Mouse (Mus musculus) C2C12 (cell line): ENCODE results near the gene Mapre3. TPM values are rescaled to one million over a fixed set of nuclear protein-coding genes. Genes with fewer than 3 reads are reported as not detected.
A peak's percentile ranks its signal among the peaks of the same experiment; 100 is the strongest.

Source experiments
- H3K27me3 ChIP-seq: one replicate; pipeline ENCODE4 v1.6.1; 2011; ENCODE audit not compliant: control insufficient read depth, insufficient read depth, insufficient read length
- H3K36me3 ChIP-seq: one replicate; pipeline ENCODE4 v1.6.1; 2011; ENCODE audit not compliant: control insufficient read depth, insufficient read depth
- H3K4me3 ChIP-seq: one replicate; pipeline ENCODE4 v1.5.1; 2011; ENCODE audit warnings: mild to moderate bottlenecking, control low read depth; ENCODE audit not compliant: poor library complexity, insufficient read depth, severe bottlenecking
- H3K79me2 ChIP-seq: one replicate; pipeline ENCODE4 v1.6.1; 2011; ENCODE audit not compliant: control insufficient read depth, insufficient read depth
- H3K79me3 ChIP-seq: one replicate; pipeline ENCODE4 v1.6.1; 2011; ENCODE audit warnings: low read depth, control low read depth
- H3ac ChIP-seq: one replicate; pipeline ENCODE3; 2011; ENCODE audit warnings: low read depth; ENCODE audit not compliant: control insufficient read depth, insufficient read length
- CEBPB ChIP-seq: IDR thresholded peaks from one replicate; pipeline ENCODE4 v1.6.1; 2011; ENCODE audit warnings: low read depth, mild to moderate bottlenecking, control low read depth, moderate library complexity
- CTCF ChIP-seq: IDR thresholded peaks from one replicate; pipeline ENCODE4 v1.5.1; 2011; ENCODE audit not compliant: control insufficient read depth, insufficient read depth, insufficient read length
- FOSL1 ChIP-seq: IDR thresholded peaks from one replicate; pipeline ENCODE4 v1.8.0; 2011; ENCODE audit warnings: mild to moderate bottlenecking, low read length; ENCODE audit not compliant: poor library complexity, insufficient read depth, severe bottlenecking
- MAX ChIP-seq: IDR thresholded peaks from one replicate; pipeline ENCODE4 v1.6.1; 2011; ENCODE audit warnings: mild to moderate bottlenecking, control low read depth
- MYOD1 ChIP-seq: IDR thresholded peaks from one replicate; pipeline ENCODE4 v1.6.1; 2011; ENCODE audit warnings: low read depth; ENCODE audit not compliant: control insufficient read depth, insufficient read length
- MYOG ChIP-seq: IDR thresholded peaks from one replicate; pipeline ENCODE4 v1.6.1; 2011; ENCODE audit not compliant: control insufficient read depth, insufficient read length; ENCODE audit errors: extremely low read depth
- USF1 ChIP-seq: IDR thresholded peaks from one replicate; pipeline ENCODE4 v1.6.1; 2011; ENCODE audit warnings: low read depth, mild to moderate bottlenecking, control low read depth, moderate library complexity
- polyA plus RNA-seq: library from polyadenylated mRNA; unstranded; fragments of >200 nt; fragmentation: generic; extraction: Trizol; gene quantifications from one replicate; pipeline ENCODE4 v1.2.1, GENCODE M21; 2012; ENCODE audit warnings: missing spikeins

The Mapre3 gene
- polyA plus RNA-seq, 1 experiment = 12.0 TPM

DNA sequence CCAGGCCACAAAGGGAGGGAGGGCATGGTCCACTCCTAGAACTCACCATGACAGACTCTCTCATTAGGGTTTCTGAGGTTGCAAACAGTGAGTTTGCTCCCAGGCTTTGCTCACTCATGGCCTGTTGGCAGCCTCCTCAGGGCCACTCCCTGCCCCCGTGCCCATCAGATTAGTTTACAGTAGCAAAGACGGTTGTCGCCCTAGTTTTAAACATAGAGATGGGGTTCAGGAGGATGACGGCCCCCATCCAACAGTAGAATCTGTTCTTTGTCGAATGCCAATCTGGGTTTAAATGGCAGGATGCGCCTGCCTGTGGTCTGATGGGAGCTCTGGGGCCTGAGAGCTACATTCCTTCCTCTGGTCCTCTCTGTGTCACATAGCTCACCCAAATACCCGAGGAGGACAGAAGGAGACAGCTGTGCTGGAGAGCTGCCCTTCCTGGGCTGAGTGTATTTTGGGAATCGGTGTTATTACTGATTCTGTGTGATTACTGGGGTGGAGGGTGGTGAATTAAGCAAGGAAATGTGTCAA is 1.9 kb downstream of the Mapre3 start:
- Histone ChIP-seq H3K36me3 (no peaks in the 10 kb centered on the region), H3K79me2 (peaks cover 5% of the 10 kb centered on the region), H3ac (no peak overlapping the region), H3K4me3 (no peak overlapping the region), H3K27me3 (peaks cover 15% of the 10 kb centered on the region), H3K79me3 (peaks cover 3% of the 10 kb centered on the region)
- TF ChIP-seq MYOD1 (peak; percentile 14), USF1 (no peak), FOSL1 (no peak)

DNA sequence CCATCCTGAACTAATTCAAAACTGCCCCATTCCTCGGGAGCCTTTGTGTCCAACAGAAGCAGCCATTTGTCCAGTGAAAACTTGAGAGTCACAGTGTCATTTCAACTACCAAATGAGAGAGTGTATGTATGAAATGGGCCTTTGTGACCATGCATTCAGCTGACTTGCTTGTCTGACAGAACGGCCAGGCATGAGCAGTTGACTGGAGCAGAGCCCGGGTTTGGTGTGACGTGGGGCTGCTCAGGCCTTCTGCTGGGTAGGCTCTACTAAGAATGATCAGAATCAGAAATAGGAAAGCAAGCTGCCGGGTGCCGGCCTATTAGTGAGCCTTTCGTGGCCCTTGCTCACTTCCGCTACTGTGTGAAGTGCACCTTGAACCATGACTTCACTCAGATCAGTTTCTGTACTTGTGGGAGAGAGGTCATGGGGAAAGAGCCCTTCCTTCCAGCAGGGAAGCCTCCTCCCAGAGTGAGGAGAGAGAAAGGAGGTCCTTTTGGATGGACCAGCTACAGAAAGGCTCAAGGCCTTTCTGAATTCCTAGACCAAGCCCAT is 4.4 kb downstream of the Mapre3 start:
- Histone ChIP-seq H3K79me3 (peaks cover 3% of the 10 kb centered on the region), H3ac (no peak overlapping the region), H3K4me3 (no peak overlapping the region), H3K27me3 (no peaks in the 10 kb centered on the region), H3K79me2 (peaks cover 5% of the 10 kb centered on the region), H3K36me3 (no peaks in the 10 kb centered on the region)
- TF ChIP-seq MYOD1 = no peak
- no peak for TF ChIP-seq CTCF
- TF ChIP-seq FOSL1 = no peak
- no peak for TF ChIP-seq USF1
- no peak for TF ChIP-seq CEBPB
- no peak for TF ChIP-seq MYOG
- TF ChIP-seq MAX = no peak

DNA sequence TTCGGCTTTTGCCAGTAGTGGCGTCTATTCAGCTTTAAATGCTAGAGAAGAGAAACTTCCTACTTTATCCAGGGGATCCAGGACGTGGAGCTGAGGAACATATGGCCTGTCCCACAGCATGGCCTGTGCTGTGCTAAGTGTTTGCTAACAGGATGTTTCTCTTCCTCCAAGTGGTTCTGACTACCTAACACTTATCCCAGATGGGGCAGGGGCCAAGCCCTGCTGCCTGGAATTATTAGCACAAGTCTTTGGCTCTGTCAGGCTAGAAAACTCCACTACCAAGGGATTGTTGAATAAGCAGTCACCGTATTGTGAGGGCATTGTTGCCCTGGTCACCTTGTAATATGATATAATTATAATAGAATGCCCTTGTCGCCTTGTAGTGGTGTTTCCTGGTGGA is 8.2 kb downstream of the Mapre3 start:
- no peaks in the 10 kb centered on the region for H3K79me3 ChIP-seq
- TF ChIP-seq USF1 (no peak), CEBPB (no peak), CTCF (no peak), MYOG (no peak), MYOD1 (no peak), MAX (no peak), FOSL1 (no peak)
- no peak overlapping the region for H3K4me3 ChIP-seq
- no peaks in the 10 kb centered on the region for H3K27me3 ChIP-seq
- H3K36me3 ChIP-seq = no peaks in the 10 kb centered on the region
- no peaks in the 10 kb centered on the region for H3K79me2 ChIP-seq
- no peak overlapping the region for H3ac ChIP-seq

DNA sequence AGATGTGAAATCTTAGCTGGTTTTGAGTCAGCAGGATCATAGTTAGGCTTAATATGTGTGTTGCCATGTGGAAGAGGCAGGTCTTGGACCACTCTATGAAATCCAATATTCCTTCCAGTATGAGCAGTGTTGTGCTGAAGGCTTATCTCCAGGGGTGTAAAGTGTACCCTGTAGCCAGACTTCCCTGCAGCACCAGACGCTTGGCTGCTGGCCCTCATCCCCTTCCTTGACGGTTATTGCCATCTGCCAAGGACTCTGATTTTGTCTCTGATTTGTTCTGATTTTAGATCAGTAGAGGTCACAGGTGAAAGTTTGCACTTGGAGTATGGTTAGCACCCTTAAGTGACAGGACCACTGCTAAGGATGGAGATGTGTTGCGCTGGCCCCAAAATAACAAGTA is 8.7 kb downstream of the Mapre3 start:
- Histone ChIP-seq H3K4me3 (no peak overlapping the region), H3K27me3 (no peaks in the 10 kb centered on the region), H3K79me3 (no peaks in the 10 kb centered on the region), H3K79me2 (no peaks in the 10 kb centered on the region), H3ac (no peak overlapping the region), H3K36me3 (no peaks in the 10 kb centered on the region)
- TF ChIP-seq CTCF (no peak), CEBPB (no peak), USF1 (no peak), MAX (no peak)

DNA sequence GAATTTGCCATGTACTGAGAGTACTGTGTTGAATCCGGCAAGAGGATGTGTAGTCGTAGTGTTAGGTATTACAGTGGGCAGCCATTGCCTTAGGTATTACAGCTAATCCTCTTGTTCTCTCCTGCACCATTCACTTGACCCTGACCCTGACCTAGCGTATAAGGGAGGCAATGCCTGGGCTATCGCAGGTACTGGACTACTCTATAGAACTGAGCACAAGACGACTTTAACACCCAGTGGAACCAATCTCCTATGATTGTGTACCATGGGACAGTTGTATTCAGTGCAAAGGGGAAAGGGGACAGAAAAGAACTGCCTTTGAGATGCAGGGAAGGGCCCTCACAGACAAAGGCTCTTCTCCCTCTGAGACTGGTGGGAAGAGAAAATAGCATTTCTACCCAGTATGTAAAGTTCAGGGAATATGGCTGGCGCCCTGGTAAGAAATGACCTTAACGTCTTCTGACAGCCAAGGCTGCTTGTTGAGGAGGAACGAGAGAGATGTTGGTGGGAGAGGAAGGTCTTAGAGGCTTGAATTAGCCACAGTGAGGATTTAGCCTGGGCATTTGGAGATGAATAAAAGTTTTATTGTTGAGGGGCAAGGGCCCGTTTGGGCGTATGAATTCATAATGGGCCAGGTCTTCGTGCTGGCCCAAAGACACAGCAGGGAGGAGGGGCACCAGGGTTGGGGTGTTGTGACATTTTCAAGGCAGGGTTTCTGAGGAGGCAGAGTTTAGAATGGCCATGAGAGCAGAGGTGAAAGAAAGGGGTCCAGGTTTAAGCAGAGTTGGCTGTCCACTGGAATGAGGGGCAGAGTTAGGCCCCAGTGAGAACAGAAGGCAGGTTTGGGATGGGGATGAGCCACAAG is 9.9 kb downstream of the Mapre3 start:
- no peaks in the 10 kb centered on the region for H3K27me3 ChIP-seq
- H3ac ChIP-seq = no peak overlapping the region
- no peak overlapping the region for H3K4me3 ChIP-seq
- TF ChIP-seq USF1 = no peak
- no peak for TF ChIP-seq MYOG
- no peaks in the 10 kb centered on the region for H3K79me2 ChIP-seq
- H3K79me3 ChIP-seq = no peaks in the 10 kb centered on the region
- H3K36me3 ChIP-seq = no peaks in the 10 kb centered on the region

DNA sequence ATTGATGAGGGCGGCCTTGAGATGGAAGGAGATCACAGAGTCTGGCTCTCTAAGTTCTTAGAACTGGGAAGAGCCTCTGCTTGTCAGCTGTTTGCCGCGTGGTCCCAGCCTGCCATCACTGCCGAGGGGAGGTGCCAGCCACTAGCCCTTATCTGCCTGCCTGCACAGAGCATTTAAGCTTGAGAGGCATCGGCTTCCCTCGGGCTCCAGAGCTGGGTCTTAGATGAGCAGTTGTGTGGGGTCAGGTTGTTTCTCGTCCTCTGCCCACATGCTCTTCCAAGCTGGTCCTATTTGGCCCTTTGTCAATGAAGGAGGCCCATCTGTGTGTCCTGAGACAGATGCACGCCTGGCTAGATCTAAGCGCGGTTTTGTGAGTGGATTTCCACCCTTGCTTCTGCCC is 10.7 kb downstream of the Mapre3 start:
- H3K4me3 ChIP-seq = no peak overlapping the region
- H3K79me2 ChIP-seq = no peaks in the 10 kb centered on the region
- H3K27me3 ChIP-seq = no peaks in the 10 kb centered on the region
- no peaks in the 10 kb centered on the region for H3K79me3 ChIP-seq
- H3ac ChIP-seq = no peak overlapping the region
- no peaks in the 10 kb centered on the region for H3K36me3 ChIP-seq
- TF ChIP-seq MAX (no peak), CTCF (no peak), MYOD1 (no peak), CEBPB (no peak), MYOG (no peak), USF1 (no peak), FOSL1 (no peak)
